Mouse (Mus musculus): ENCODE measurements at regions not wholly inside any gene's neighbourhood (a gene's known extent, or its start where the extent isn't known, plus 50 kb on each side); places are given as distances from the start of the nearest gene placed in this dataset.

GRCm38 (mm10) chr1:184279263-184279662 lies 245.2 kb upstream of the 1700056E22Rik start:
- H3K9me3 ChIP-seq (ENCODE audit: control insufficient read depth, low read length): no peaks in the 10 kb centered on the region

DNA sequence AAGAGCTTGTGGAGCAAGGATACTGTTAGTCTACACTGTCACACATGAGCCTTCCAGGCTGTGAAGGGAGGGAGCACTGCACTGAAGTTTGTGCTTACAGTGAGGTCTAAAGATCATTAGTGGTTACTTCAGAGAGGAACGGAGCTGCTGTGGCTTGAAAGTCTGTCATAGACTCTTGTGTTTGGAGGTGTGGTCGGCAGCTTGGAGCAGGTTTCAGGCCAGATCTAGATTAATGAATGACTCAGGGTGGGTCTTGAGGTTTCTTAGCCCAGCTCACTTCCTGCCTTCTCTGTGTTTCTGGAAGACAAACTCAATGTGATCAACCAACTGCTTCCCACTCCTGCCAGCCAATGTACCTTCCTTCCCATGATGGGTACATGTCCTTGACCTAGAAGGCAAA lies 242.9 kb upstream of the 1700056E22Rik start:
- no peak for ATAC-seq
- WGBS: 93% methylated on average over 2 of the region's 2 CpGs
- no peaks in the 10 kb centered on the region for H3K9me3 ChIP-seq (ENCODE audit: control insufficient read depth, low read length)
- H3K27ac ChIP-seq (ENCODE audit: low read length): no peak overlapping the region
- H3K4me1 ChIP-seq (replicated peaks; ENCODE audit: control insufficient read depth, insufficient read depth, low read length): no peaks in the 10 kb centered on the region
- no peak overlapping the region for H3K4me2 ChIP-seq (ENCODE audit: low read length)
- H3K4me3 ChIP-seq (replicated peaks; ENCODE audit: low read length): no peak overlapping the region
- H3K27me3 ChIP-seq (replicated peaks; ENCODE audit: control insufficient read depth, insufficient read depth, low read length): no peaks in the 10 kb centered on the region
- no peak overlapping the region for H3K9ac ChIP-seq (replicated peaks; ENCODE audit: low read depth, low read length)
- H3K36me3 ChIP-seq (ENCODE audit: control insufficient read depth, insufficient read depth): no peaks in the 10 kb centered on the region

More at GRCm38 (mm10) chr1:184279263-184279662, 245.2 kb upstream of the 1700056E22Rik start:
- WGBS: 87% methylated on average over 10 of the region's 10 CpGs
- Histone ChIP-seq H3K27me3 (replicated peaks; ENCODE audit: control insufficient read depth, insufficient read depth, low read length) (no peaks in the 10 kb centered on the region), H3K27ac (ENCODE audit: low read length) (no peak overlapping the region), H3K9ac (replicated peaks; ENCODE audit: low read depth, low read length) (no peak overlapping the region), H3K36me3 (ENCODE audit: control insufficient read depth, insufficient read depth) (no peaks in the 10 kb centered on the region), H3K4me3 (replicated peaks; ENCODE audit: low read length) (no peak overlapping the region), H3K4me2 (ENCODE audit: low read length) (no peak overlapping the region), H3K4me1 (replicated peaks; ENCODE audit: control insufficient read depth, insufficient read depth, low read length) (no peaks in the 10 kb centered on the region)
- ATAC-seq: no peak

- Histone ChIP-seq H3K4me2 (ENCODE audit: low read length) (no peak overlapping the region), H3K9ac (replicated peaks; ENCODE audit: low read depth, low read length) (no peak overlapping the region), H3K27me3 (replicated peaks; ENCODE audit: control insufficient read depth, insufficient read depth, low read length) (no peaks in the 10 kb centered on the region), H3K4me1 (replicated peaks; ENCODE audit: control insufficient read depth, insufficient read depth, low read length) (no peaks in the 10 kb centered on the region), H3K27ac (ENCODE audit: low read length) (no peak overlapping the region), H3K9me3 (ENCODE audit: control insufficient read depth, low read length) (no peaks in the 10 kb centered on the region), H3K36me3 (ENCODE audit: control insufficient read depth, insufficient read depth) (no peaks in the 10 kb centered on the region), H3K4me3 (replicated peaks; ENCODE audit: low read length) (no peak overlapping the region)
- 80% methylated on average over 9 of the region's 9 CpGs for WGBS
- no peak for ATAC-seq
These were observed 241.8 kb upstream of the 1700056E22Rik start for GRCm38 (mm10) chr1:184275877-184276276.

GRCm38 (mm10) chr1:184275396-184275795 lies 241.3 kb upstream of the 1700056E22Rik start:
- Histone ChIP-seq H3K4me3 (replicated peaks; ENCODE audit: low read length) (no peak overlapping the region), H3K9ac (replicated peaks; ENCODE audit: low read depth, low read length) (no peak overlapping the region), H3K27me3 (replicated peaks; ENCODE audit: control insufficient read depth, insufficient read depth, low read length) (no peaks in the 10 kb centered on the region), H3K4me2 (ENCODE audit: low read length) (no peak overlapping the region), H3K36me3 (ENCODE audit: control insufficient read depth, insufficient read depth) (no peaks in the 10 kb centered on the region), H3K4me1 (replicated peaks; ENCODE audit: control insufficient read depth, insufficient read depth, low read length) (no peaks in the 10 kb centered on the region), H3K27ac (ENCODE audit: low read length) (no peak overlapping the region), H3K9me3 (ENCODE audit: control insufficient read depth, low read length) (no peaks in the 10 kb centered on the region)
- no peak for ATAC-seq
- WGBS: 98% methylated on average over 3 of the region's 3 CpGs

GRCm38 (mm10) chr1:184274704-184275103 lies 240.6 kb upstream of the 1700056E22Rik start:
- H3K27ac ChIP-seq (ENCODE audit: low read length): no peak overlapping the region
- no peaks in the 10 kb centered on the region for H3K27me3 ChIP-seq (replicated peaks; ENCODE audit: control insufficient read depth, insufficient read depth, low read length)
- no peaks in the 10 kb centered on the region for H3K36me3 ChIP-seq (ENCODE audit: control insufficient read depth, insufficient read depth)
- H3K4me3 ChIP-seq (replicated peaks; ENCODE audit: low read length): no peak overlapping the region
- no peak for ATAC-seq
- no peak overlapping the region for H3K9ac ChIP-seq (replicated peaks; ENCODE audit: low read depth, low read length)
- 84% methylated on average over 6 of the region's 6 CpGs for WGBS
- H3K4me2 ChIP-seq (ENCODE audit: low read length): no peak overlapping the region
- no peaks in the 10 kb centered on the region for H3K9me3 ChIP-seq (ENCODE audit: control insufficient read depth, low read length)
- H3K4me1 ChIP-seq (replicated peaks; ENCODE audit: control insufficient read depth, insufficient read depth, low read length): no peaks in the 10 kb centered on the region

DNA sequence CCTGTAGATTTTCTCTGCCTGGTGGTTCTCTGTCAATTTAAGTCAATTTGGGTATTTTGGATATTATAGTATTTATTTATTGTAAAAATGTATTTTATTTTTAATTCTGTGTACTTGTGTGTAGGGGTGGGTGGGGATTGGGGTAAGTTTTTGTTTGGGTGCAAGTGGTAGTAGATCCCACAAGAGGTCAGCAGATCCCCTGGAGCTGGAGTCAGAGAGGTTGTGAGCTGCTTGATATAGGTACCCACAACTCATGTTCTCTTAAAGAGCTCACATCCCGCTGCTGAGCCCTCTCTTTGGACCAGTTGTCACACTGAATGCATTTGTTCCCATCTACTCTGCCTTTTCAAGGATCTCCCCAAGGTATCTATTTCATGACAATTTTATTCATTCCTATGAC lies 239.6 kb upstream of the 1700056E22Rik start:
- ATAC-seq: no peak
- Histone ChIP-seq H3K9ac (replicated peaks; ENCODE audit: low read depth, low read length) (no peak overlapping the region), H3K4me1 (replicated peaks; ENCODE audit: control insufficient read depth, insufficient read depth, low read length) (no peaks in the 10 kb centered on the region), H3K27ac (ENCODE audit: low read length) (no peak overlapping the region), H3K4me2 (ENCODE audit: low read length) (no peak overlapping the region), H3K36me3 (ENCODE audit: control insufficient read depth, insufficient read depth) (no peaks in the 10 kb centered on the region), H3K4me3 (replicated peaks; ENCODE audit: low read length) (no peak overlapping the region), H3K9me3 (ENCODE audit: control insufficient read depth, low read length) (no peaks in the 10 kb centered on the region), H3K27me3 (replicated peaks; ENCODE audit: control insufficient read depth, insufficient read depth, low read length) (no peaks in the 10 kb centered on the region)
- 58% methylated on average over 1 of the region's 1 CpGs for WGBS

DNA sequence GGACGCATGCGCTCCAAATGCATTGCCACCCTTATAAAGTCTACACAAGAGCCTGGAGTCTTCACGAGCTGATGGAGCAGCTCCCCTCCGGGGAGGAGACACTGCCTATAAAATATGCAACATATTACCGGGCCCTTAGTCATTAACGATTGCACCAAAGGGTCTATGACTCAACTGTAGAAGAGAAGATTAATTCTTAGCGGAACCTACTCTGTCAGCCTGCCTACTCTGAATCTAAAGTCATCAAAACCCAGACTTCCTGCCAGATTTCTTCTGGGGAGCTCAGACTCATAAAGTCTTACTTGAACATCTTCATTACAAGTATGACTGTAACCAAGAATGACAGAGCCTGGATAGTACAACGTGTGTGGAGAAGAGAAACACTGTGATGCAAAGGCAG lies 237.2 kb upstream of the 1700056E22Rik start:
- no peaks in the 10 kb centered on the region for H3K9me3 ChIP-seq (ENCODE audit: control insufficient read depth, low read length)
- H3K36me3 ChIP-seq (ENCODE audit: control insufficient read depth, insufficient read depth): no peaks in the 10 kb centered on the region
- H3K27ac ChIP-seq (ENCODE audit: low read length): no peak overlapping the region
- 89% methylated on average over 8 of the region's 8 CpGs for WGBS
- H3K4me3 ChIP-seq (replicated peaks; ENCODE audit: low read length): no peak overlapping the region
- H3K4me2 ChIP-seq (ENCODE audit: low read length): no peak overlapping the region
- H3K4me1 ChIP-seq (replicated peaks; ENCODE audit: control insufficient read depth, insufficient read depth, low read length): no peaks in the 10 kb centered on the region; the same call in 1 of the 2 replicates
- H3K9ac ChIP-seq (replicated peaks; ENCODE audit: low read depth, low read length): no peak overlapping the region
- no peak for ATAC-seq
- H3K27me3 ChIP-seq (replicated peaks; ENCODE audit: control insufficient read depth, insufficient read depth, low read length): no peaks in the 10 kb centered on the region; the same call in 1 of the 2 replicates

- Histone ChIP-seq H3K4me1 (replicated peaks; ENCODE audit: control insufficient read depth, insufficient read depth, low read length) (no peaks in the 10 kb centered on the region; the same call in 1 of the 2 replicates), H3K9me3 (ENCODE audit: control insufficient read depth, low read length) (no peaks in the 10 kb centered on the region), H3K27ac (ENCODE audit: low read length) (no peak overlapping the region), H3K36me3 (ENCODE audit: control insufficient read depth, insufficient read depth) (no peaks in the 10 kb centered on the region), H3K27me3 (replicated peaks; ENCODE audit: control insufficient read depth, insufficient read depth, low read length) (no peaks in the 10 kb centered on the region; the same call in 1 of the 2 replicates), H3K4me3 (replicated peaks; ENCODE audit: low read length) (no peak overlapping the region), H3K9ac (replicated peaks; ENCODE audit: low read depth, low read length) (no peak overlapping the region), H3K4me2 (ENCODE audit: low read length) (no peak overlapping the region)
- no peak for ATAC-seq
- 11% methylated on average over 8 of the region's 8 CpGs for WGBS
These were observed 231.9 kb upstream of the 1700056E22Rik start for GRCm38 (mm10) chr1:184266051-184266450.

- Histone ChIP-seq H3K9ac (replicated peaks; ENCODE audit: low read depth, low read length) (no peak overlapping the region), H3K36me3 (ENCODE audit: control insufficient read depth, insufficient read depth) (no peaks in the 10 kb centered on the region), H3K9me3 (ENCODE audit: control insufficient read depth, low read length) (no peaks in the 10 kb centered on the region), H3K4me1 (replicated peaks; ENCODE audit: control insufficient read depth, insufficient read depth, low read length) (no peaks in the 10 kb centered on the region; the same call in 1 of the 2 replicates), H3K27me3 (replicated peaks; ENCODE audit: control insufficient read depth, insufficient read depth, low read length) (no peaks in the 10 kb centered on the region; the same call in 1 of the 2 replicates), H3K4me2 (ENCODE audit: low read length) (no peak overlapping the region), H3K4me3 (replicated peaks; ENCODE audit: low read length) (no peak overlapping the region), H3K27ac (ENCODE audit: low read length) (no peak overlapping the region)
- WGBS: 54% methylated on average over 2 of the region's 2 CpGs
- ATAC-seq: no peak
These were observed 228.9 kb upstream of the 1700056E22Rik start for GRCm38 (mm10) chr1:184262975-184263374.

GRCm38 (mm10) chr1:184261385-184261727 lies 227.3 kb upstream of the 1700056E22Rik start:
- no peaks in the 10 kb centered on the region; the same call in 1 of the 2 replicates for H3K27me3 ChIP-seq (replicated peaks; ENCODE audit: control insufficient read depth, insufficient read depth, low read length)
- H3K4me1 ChIP-seq (replicated peaks; ENCODE audit: control insufficient read depth, insufficient read depth, low read length): no peaks in the 10 kb centered on the region; the same call in 1 of the 2 replicates
- H3K4me3 ChIP-seq (replicated peaks; ENCODE audit: low read length): no peak overlapping the region
- no peak overlapping the region for H3K4me2 ChIP-seq (ENCODE audit: low read length)
- H3K36me3 ChIP-seq (ENCODE audit: control insufficient read depth, insufficient read depth): no peaks in the 10 kb centered on the region
- no peak for ATAC-seq
- H3K27ac ChIP-seq (ENCODE audit: low read length): no peak overlapping the region
- H3K9me3 ChIP-seq (ENCODE audit: control insufficient read depth, low read length): no peaks in the 10 kb centered on the region
- WGBS: 63% methylated on average over 6 of the region's 6 CpGs
- H3K9ac ChIP-seq (replicated peaks; ENCODE audit: low read depth, low read length): no peak overlapping the region
